Mouse (Mus musculus): ENCODE results near the gene Shb. TPM values are rescaled to one million over a fixed set of nuclear protein-coding genes. Genes with fewer than 3 reads are reported as not detected.
A peak's percentile ranks its signal among the peaks of the same experiment; 100 is the strongest.

The Shb gene
- polyA plus RNA-seq, 1 experiment from 2014 or later: 7.2 TPM

- Histone ChIP-seq H3K4me2 (no peak overlapping the region), H3K27me3 (peaks cover 8% of the 10 kb centered on the region), H3K27ac (0 out of 2 replicates have a peak overlapping the region, but pooled peaks have one; percentile 35), H3K9ac (no peak overlapping the region), H3K4me3 (no peak overlapping the region), H3K9me3 (replicated peaks) (no peaks in the 10 kb centered on the region), H3K4me1 (peaks cover 14% of the 10 kb centered on the region), H3K36me3 (ENCODE audit: poor library complexity, severe bottlenecking) (peaks cover 56% of the 10 kb centered on the region)
- WGBS: 64% methylated on average over 3 of the region's 3 CpGs
- ATAC-seq: no peak
These were observed 90.0 kb downstream of the Shb start for GRCm38 (mm10) chr4:45442237-45442636.

- no peak for ATAC-seq
- Histone ChIP-seq H3K9ac (no peak overlapping the region), H3K27ac (no peak overlapping the region; the same call in 1 of the 2 replicates), H3K36me3 (ENCODE audit: poor library complexity, severe bottlenecking) (peaks cover 52% of the 10 kb centered on the region), H3K4me3 (no peak overlapping the region), H3K9me3 (replicated peaks) (no peaks in the 10 kb centered on the region), H3K27me3 (peaks cover 4% of the 10 kb centered on the region; the same call in 1 of the 2 replicates), H3K4me1 (peaks cover 19% of the 10 kb centered on the region), H3K4me2 (no peak overlapping the region)
- WGBS: 58% methylated on average over 1 of the region's 1 CpGs
These were observed 90.5 kb downstream of the Shb start for GRCm38 (mm10) chr4:45441778-45442177.

- Histone ChIP-seq H3K27ac (no peak overlapping the region), H3K9ac (no peak overlapping the region), H3K4me1 (peaks cover 44% of the 10 kb centered on the region), H3K4me3 (no peak overlapping the region), H3K9me3 (replicated peaks) (no peaks in the 10 kb centered on the region), H3K4me2 (no peak overlapping the region), H3K27me3 (no peaks in the 10 kb centered on the region), H3K36me3 (ENCODE audit: poor library complexity, severe bottlenecking) (peaks cover 27% of the 10 kb centered on the region)
- ATAC-seq: no peak
- WGBS: 64% methylated on average over 5 of the region's 5 CpGs
These were observed 93.0 kb downstream of the Shb start for GRCm38 (mm10) chr4:45439281-45439680.

- no peak overlapping the region for H3K4me3 ChIP-seq
- ATAC-seq: 0 out of 2 replicates have a peak, but pooled peaks have one; percentile 11
- H3K4me1 ChIP-seq: peaks cover 54% of the 10 kb centered on the region
- no peaks in the 10 kb centered on the region for H3K9me3 ChIP-seq (replicated peaks)
- 53% methylated on average over 3 of the region's 3 CpGs for WGBS
- peak overlapping the region; percentile 32 for H3K27ac ChIP-seq
- H3K4me2 ChIP-seq: no peak overlapping the region
- peaks cover 13% of the 10 kb centered on the region; the same call in 1 of the 2 replicates for H3K36me3 ChIP-seq (ENCODE audit: poor library complexity, severe bottlenecking)
- H3K9ac ChIP-seq: 0 out of 2 replicates have a peak overlapping the region, but pooled peaks have one; percentile 40
- H3K27me3 ChIP-seq: no peaks in the 10 kb centered on the region
These were observed 95.3 kb downstream of the Shb start for GRCm38 (mm10) chr4:45437010-45437409.

GRCm38 (mm10) chr4:45436383-45436913, 95.8 kb downstream of the Shb start:
- Histone ChIP-seq H3K27ac (peak overlapping the region; percentile 32), H3K4me2 (no peak overlapping the region), H3K27me3 (no peaks in the 10 kb centered on the region), H3K9me3 (replicated peaks) (no peaks in the 10 kb centered on the region), H3K9ac (peak overlapping the region; percentile 40; the same call in 1 of the 2 replicates), H3K4me3 (no peak overlapping the region), H3K4me1 (peaks cover 60% of the 10 kb centered on the region), H3K36me3 (ENCODE audit: poor library complexity, severe bottlenecking) (peaks cover 11% of the 10 kb centered on the region; the same call in 1 of the 2 replicates)
- 72% methylated on average over 7 of the region's 7 CpGs for WGBS
- ATAC-seq: no peak

- no peak overlapping the region for H3K4me2 ChIP-seq
- ATAC-seq: no peak
- peak overlapping the region; percentile 40; the same call in 1 of the 2 replicates for H3K9ac ChIP-seq
These were observed 96.4 kb downstream of the Shb start for GRCm38 (mm10) chr4:45435899-45436298.

GRCm38 (mm10) chr4:45434681-45435080, 97.6 kb downstream of the Shb start:
- peaks cover 72% of the 10 kb centered on the region for H3K4me1 ChIP-seq
- WGBS: 81% methylated on average over 4 of the region's 4 CpGs

More at GRCm38 (mm10) chr4:45435899-45436298, 96.4 kb downstream of the Shb start:
- peaks cover 11% of the 10 kb centered on the region; the same call in 1 of the 2 replicates for H3K36me3 ChIP-seq (ENCODE audit: poor library complexity, severe bottlenecking)
- no peaks in the 10 kb centered on the region for H3K9me3 ChIP-seq (replicated peaks)
- H3K27me3 ChIP-seq: no peaks in the 10 kb centered on the region
- 0 out of 2 replicates have a peak overlapping the region, but pooled peaks have one; percentile 6 for H3K27ac ChIP-seq
- no peak overlapping the region for H3K4me3 ChIP-seq
- H3K4me1 ChIP-seq: peaks cover 61% of the 10 kb centered on the region
- 67% methylated on average over 2 of the region's 2 CpGs for WGBS

GRCm38 (mm10) chr4:45434071-45434470, 98.2 kb downstream of the Shb start:
- Histone ChIP-seq H3K4me2 (no peak overlapping the region), H3K4me3 (no peak overlapping the region), H3K27ac (no peak overlapping the region; the same call in 1 of the 2 replicates), H3K9me3 (replicated peaks) (no peaks in the 10 kb centered on the region), H3K4me1 (peaks cover 78% of the 10 kb centered on the region), H3K27me3 (no peaks in the 10 kb centered on the region), H3K9ac (no peak overlapping the region), H3K36me3 (ENCODE audit: poor library complexity, severe bottlenecking) (no peaks in the 10 kb centered on the region)
- no peak for ATAC-seq
- WGBS: 67% methylated on average over 12 of the region's 12 CpGs

More at GRCm38 (mm10) chr4:45434681-45435080, 97.6 kb downstream of the Shb start:
- Histone ChIP-seq H3K9me3 (replicated peaks) (no peaks in the 10 kb centered on the region), H3K27me3 (no peaks in the 10 kb centered on the region), H3K4me2 (no peak overlapping the region), H3K9ac (no peak overlapping the region), H3K27ac (no peak overlapping the region), H3K36me3 (ENCODE audit: poor library complexity, severe bottlenecking) (no peaks in the 10 kb centered on the region), H3K4me3 (no peak overlapping the region)
- ATAC-seq: no peak

GRCm38 (mm10) chr4:45431806-45432205, 100.5 kb downstream of the Shb start:
- no peak overlapping the region for H3K4me2 ChIP-seq
- H3K9me3 ChIP-seq (replicated peaks): no peaks in the 10 kb centered on the region
- 87% methylated on average over 3 of the region's 3 CpGs for WGBS
- no peak for ATAC-seq
- no peak overlapping the region for H3K4me3 ChIP-seq
- peaks cover 88% of the 10 kb centered on the region for H3K4me1 ChIP-seq
- no peaks in the 10 kb centered on the region for H3K27me3 ChIP-seq
- H3K9ac ChIP-seq: no peak overlapping the region
- 0 out of 2 replicates have a peak overlapping the region, but pooled peaks have one; percentile 25 for H3K27ac ChIP-seq
- H3K36me3 ChIP-seq (ENCODE audit: poor library complexity, severe bottlenecking): no peaks in the 10 kb centered on the region

GRCm38 (mm10) chr4:45431316-45431715, 101.0 kb downstream of the Shb start:
- H3K27ac ChIP-seq: 0 out of 2 replicates have a peak overlapping the region, but pooled peaks have one; percentile 25
- H3K9ac ChIP-seq: no peak overlapping the region
- no peaks in the 10 kb centered on the region for H3K36me3 ChIP-seq (ENCODE audit: poor library complexity, severe bottlenecking)
- H3K4me2 ChIP-seq: no peak overlapping the region
- H3K4me1 ChIP-seq: peaks cover 88% of the 10 kb centered on the region
- no peak overlapping the region for H3K4me3 ChIP-seq
- 81% methylated on average over 3 of the region's 3 CpGs for WGBS
- ATAC-seq: no peak
- no peaks in the 10 kb centered on the region for H3K9me3 ChIP-seq (replicated peaks)
- H3K27me3 ChIP-seq: no peaks in the 10 kb centered on the region

- H3K9ac ChIP-seq: no peak overlapping the region
- no peak overlapping the region for H3K4me2 ChIP-seq
- peak overlapping the region; percentile 85 for H3K27ac ChIP-seq
- H3K4me3 ChIP-seq: no peak overlapping the region
- ATAC-seq: 0 out of 2 replicates have a peak, but pooled peaks have one; percentile 7
- no peaks in the 10 kb centered on the region for H3K9me3 ChIP-seq (replicated peaks)
- WGBS: 60% methylated on average over 7 of the region's 7 CpGs
- no peaks in the 10 kb centered on the region for H3K36me3 ChIP-seq (ENCODE audit: poor library complexity, severe bottlenecking)
- peaks cover 77% of the 10 kb centered on the region for H3K4me1 ChIP-seq
- no peaks in the 10 kb centered on the region for H3K27me3 ChIP-seq
These were observed 102.8 kb downstream of the Shb start for GRCm38 (mm10) chr4:45429451-45429850.

GRCm38 (mm10) chr4:45426724-45427457, 105.4 kb downstream of the Shb start:
- H3K27ac ChIP-seq: peak overlapping the region; percentile 85
- ATAC-seq: peak; percentile 78
- H3K4me2 ChIP-seq: 0 out of 2 replicates have a peak overlapping the region, but pooled peaks have one; percentile 7
- H3K9me3 ChIP-seq (replicated peaks): no peaks in the 10 kb centered on the region
- H3K4me3 ChIP-seq: no peak overlapping the region
- no peak overlapping the region for H3K9ac ChIP-seq
- 26% methylated on average over 13 of the region's 13 CpGs for WGBS
- H3K27me3 ChIP-seq: no peaks in the 10 kb centered on the region
- peaks cover 5% of the 10 kb centered on the region; the same call in 1 of the 2 replicates for H3K36me3 ChIP-seq (ENCODE audit: poor library complexity, severe bottlenecking)
- peaks cover 73% of the 10 kb centered on the region for H3K4me1 ChIP-seq
